Mouse (Mus musculus) thymus, postnatal 14 days (tissue): ENCODE data around the gene Gdpgp1.

Experiments
- DNase-seq: peaks from one replicate; pipeline ENCODE4 v3.0.0; 2021

Gene Gdpgp1

DNA sequence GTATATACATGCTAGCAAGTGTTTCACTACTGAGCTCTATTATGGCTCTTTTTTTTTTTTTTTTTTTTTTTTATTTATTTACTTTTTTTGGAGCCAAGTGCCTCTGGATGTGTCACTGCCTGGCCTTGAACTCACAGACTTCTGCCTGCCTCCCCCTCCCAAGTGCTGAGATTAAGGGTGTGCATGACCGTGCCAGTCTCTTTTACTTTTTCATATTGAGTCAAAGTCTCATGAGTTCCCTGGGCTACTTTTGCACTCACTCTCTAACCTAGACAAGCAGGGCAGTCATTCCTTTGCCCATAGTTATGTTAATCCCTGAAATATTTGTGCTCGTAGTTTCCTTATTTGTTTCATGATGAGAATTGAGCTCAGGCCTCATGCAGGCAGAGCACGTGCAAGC is 49.0 kb downstream of the Gdpgp1 start:
- no peak for DNase-seq

DNA sequence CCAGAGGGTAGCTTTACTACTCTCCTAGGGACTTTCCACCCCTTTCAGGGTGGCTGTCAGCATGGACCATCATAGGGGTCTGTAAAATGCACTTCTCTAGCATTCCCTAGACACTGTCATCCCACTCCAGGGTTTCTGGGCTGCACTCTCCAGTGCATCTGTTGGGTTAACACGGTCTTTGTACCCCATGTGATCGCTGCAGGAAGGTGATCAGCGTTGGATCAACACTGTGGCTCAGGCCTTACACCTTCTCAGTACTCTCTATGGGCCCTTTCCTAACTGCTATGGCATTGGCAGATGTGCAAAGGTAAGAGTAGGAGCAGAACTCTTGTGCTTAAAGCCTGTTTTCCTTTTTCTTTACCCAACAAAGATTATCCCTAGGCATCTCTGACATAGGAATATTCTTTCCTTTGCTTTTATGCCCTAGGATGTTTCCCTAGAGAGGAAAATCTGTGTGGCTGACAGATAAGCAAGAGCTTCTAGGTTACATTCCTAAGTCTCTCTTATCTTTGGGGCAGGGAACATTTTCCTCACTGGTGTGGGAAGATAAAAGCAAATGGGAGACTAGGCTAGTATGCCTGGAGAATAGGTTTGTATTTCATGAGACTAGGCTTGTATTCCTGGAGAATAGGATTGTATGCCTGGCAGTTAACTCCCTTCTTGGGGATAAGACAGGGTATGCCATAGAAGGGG is 50.7 kb downstream of the Gdpgp1 start:
- no peak for DNase-seq

DNA sequence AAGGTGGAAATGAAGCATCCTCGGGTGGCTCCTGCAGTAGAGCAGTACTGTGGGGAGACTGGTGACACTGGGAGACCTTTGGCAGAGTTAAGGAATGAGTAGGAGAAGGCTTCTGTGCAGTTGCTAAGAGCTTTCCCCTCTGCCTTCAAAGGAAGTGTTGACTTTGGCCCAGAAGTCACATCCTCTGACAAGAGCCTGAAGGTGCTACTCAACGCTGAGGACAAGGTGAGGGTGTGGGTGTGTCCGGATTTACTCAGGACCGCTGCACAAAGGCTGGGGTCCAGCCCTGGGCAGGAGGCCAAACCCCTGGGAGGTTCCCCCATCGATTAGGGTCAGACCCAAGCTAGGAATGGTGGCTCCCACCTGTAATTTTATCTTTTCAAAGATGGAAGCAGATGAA is 51.7 kb downstream of the Gdpgp1 start:
- DNase-seq = no peak

DNA sequence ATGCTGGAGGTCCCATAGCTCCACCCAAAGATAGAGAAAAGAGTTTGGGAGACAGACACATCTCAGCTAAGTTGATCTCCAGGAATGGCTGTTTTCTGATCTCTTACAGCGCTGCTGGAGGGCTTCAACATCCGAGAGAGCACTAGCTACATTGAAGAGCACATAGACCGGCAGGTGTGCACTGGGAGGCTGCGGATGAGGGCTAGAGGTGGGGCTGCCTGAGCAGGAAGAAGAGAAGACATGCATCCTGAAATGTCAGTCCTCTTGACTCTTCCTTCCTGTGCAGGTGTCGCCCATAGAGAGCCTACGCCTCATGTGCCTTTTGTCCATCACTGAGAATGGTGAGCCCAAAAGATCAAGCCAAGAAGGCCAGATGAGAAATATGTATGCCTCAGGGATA is 53.1 kb downstream of the Gdpgp1 start:
- peak; percentile 72 for DNase-seq

DNA sequence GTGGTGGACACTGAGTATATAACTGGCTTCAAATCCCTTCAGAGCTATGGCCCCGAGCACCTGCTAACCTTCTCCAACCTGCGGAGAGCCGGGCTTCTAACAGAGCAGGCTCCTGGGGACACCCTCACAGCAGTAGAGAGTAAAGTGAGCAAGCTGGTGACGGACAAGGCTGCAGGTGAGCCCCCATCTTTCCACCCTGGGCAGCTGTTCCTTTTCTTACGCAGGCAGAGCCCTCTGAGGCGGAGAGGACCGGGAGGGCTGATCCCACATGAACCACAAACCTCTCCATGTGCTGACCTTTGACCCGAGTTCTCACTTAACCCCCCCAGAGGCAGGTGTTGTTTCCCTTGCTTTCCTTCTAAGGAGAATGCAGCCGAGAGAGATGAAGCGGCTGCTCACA is 55.1 kb downstream of the Gdpgp1 start:
- peak; percentile 33 for DNase-seq
